Mouse (Mus musculus) 3134 (cell line): ENCODE measurements around the gene Cadm1.

Experiments used
- DNase-seq: peaks from one replicate; pipeline ENCODE4 v3.0.0-alpha.2; 2011; ENCODE audit warnings: low spot score; ENCODE audit not compliant: insufficient read length; ENCODE audit errors: extremely low read depth

Cadm1 gene

DNA sequence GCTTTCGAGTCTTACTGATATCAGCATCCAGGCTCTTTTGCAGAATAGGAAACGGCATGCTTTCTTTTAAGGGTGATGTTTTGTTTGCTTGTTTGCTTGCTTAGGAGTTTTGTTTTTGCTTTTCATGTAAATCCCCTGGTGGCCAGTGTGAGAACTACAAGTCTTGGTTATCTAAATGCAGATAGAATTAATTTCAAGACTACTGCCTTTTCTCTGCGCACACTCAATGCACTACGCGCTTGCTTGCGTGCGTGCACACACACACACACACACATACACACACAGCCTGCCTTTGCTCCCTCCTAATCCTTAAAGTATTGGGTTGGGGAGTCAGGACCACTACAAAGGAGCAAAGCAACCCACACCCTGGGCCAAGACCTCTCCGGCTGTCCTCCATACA lies 326.3 kb downstream of the Cadm1 start:
- DNase-seq = no peak

DNA sequence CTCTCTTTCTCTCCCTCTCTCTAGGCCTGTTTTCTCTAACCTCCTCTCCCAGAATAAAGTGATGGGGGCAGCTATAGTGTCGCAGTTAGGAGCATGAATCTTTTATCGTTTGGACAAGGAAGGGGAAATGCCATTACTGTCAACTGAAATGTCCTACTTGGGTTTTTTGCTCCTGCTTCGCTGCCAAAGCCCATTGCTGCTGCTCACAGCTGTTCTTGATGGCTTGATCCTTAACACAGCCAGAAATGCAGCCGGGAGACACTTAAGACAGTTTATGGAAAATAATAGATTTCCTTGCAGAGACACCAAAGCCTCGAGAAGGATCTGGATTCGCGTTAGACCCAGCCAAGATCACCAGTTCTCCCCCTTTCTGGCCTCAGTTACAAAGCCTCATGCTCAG lies 327.3 kb downstream of the Cadm1 start:
- no peak for DNase-seq

DNA sequence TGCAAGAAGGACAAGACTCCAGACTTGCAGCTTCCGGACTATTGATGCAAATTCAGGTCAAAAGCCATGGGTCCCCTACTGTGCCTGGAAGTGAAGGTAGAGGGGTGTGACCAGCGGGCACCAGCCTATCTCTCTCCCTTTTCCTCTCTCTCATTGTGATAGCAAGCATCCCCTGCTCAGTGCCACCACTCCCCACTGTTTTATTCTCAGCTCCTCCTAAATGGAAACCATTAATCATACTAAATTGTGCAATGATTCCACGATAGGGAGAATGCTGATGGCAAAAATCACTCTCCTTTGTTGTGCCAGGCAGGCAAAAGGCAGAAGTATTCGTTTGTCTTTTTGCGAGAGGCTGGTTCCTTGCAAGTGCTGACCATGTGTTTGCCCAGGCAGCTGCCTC lies 328.2 kb downstream of the Cadm1 start:
- DNase-seq = no peak

DNA sequence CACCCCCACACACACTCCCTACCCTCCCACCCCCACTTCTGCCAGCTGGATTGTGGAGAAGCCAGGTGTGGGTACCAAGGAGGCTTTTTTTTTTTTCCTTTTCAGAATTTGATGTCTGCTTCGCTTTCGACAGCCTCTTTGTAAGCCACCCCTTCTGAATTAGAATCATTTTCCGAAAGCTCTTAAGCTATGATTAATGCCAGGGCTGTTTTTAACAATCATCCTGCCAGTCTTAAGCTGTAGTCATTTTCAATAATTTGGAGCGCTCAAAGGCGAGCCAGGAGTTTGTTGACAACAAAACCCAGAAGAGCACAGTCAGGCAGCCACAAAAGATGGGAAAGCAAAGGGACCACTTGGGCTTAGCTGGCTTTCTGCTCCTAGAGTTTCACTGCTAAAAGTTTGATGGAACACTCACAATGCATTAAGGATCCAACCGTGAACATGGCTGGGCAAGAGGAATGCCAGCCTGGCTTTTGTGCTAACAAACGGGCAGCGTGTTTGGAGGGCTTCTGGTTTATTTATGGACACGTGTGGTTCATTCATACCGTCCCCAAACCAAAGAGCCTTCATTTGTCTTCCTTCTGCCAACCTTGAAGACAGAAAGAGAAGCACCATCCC lies 328.9 kb downstream of the Cadm1 start:
- DNase-seq = no peak

DNA sequence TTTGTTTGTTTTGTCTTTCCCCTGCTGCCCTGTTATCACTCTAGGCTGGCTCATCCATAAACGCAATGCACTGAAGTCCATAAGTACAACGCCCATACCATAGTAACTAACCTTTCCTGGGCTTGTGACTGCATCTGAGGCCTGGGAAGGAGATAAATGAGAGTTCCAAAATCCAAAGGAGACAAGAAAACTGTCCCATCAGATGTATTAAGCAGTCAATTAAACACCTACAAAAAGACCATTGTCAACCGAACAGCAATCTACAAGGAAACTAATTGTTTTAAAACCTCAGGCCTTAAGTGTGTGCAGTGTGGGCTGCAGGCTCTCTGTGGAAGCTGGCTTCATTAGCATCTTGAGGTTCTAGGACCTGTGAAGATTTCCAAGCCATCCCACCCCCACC lies 331.0 kb downstream of the Cadm1 start:
- no peak for DNase-seq

DNA sequence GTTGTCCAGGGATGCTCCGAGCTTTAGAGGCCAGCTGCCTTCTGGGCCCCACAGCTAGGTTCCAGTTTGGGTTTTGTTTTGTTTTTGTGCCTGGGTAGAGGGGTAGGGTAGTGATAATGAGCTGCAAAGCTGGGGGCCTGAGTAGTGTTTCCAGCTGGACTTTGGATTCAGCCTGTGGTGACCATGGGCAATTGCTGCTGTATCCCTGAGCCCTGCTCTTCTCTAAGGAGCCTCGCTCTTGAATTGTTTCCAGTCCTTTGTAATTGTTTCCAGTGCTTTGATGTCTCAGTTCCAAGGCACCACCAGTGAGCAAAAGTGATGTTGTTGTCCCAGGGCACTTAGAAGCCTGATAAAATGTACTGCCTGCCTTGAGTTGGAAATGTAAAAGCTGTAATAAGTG lies 331.8 kb downstream of the Cadm1 start:
- no peak for DNase-seq

DNA sequence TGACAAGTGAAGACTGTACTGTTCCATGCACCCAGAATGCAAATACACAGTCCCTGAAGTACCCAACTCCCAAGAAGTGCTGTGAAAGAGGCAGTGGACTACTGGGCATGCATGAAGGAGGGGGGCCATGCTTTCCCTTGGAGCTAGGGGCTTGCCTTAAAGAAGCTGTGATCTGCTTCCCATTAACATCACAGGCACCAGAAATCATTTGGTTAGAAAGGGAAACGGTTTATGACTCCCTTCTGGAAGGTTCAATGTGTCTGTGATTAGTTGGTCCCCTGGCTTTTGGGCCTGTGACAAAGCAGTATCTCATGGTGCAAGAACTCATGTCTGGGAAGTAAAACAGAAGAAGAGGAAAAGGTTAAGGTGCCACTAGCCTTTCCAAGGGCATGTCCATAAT lies 336.0 kb downstream of the Cadm1 start:
- DNase-seq = no peak

DNA sequence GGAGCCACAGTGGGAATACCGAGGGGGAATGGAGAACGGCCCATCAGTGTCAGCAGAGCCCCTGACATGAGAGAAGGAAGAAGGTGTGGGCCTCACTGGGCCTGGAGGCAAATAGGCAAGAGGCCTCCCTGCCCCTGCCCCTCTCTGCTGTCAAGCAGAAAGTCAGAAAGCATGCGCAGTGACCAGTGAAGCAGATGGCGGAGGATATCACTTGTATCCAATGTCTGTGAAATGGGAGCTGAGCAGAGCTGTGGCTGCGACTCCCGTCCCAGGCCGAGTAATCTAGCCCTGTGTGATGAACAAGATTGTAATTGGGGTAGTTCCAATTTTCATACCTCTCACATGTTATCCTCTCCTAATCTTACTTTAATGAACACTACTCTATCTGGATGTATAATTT lies 337.5 kb downstream of the Cadm1 start:
- no peak for DNase-seq

DNA sequence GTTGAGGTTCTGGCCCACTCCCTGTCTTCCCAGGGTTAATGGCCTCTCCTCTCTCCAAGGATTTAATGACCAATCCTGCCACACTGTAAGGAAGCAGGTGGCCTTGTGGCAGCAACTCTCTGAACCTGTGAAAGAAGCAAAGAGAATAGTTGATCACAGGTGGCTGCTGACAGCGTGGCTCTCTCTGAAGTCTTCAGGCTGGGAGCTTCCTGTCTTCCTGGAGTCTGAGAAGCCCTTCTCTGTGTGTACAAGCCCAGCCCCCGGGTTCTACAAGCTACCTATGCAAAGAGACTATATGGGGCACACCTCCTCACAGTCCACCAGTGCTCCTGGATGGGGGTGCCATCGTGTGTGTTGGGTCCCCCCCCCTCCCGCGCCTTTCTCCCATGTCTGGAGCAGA lies 339.7 kb downstream of the Cadm1 start:
- DNase-seq = no peak

DNA sequence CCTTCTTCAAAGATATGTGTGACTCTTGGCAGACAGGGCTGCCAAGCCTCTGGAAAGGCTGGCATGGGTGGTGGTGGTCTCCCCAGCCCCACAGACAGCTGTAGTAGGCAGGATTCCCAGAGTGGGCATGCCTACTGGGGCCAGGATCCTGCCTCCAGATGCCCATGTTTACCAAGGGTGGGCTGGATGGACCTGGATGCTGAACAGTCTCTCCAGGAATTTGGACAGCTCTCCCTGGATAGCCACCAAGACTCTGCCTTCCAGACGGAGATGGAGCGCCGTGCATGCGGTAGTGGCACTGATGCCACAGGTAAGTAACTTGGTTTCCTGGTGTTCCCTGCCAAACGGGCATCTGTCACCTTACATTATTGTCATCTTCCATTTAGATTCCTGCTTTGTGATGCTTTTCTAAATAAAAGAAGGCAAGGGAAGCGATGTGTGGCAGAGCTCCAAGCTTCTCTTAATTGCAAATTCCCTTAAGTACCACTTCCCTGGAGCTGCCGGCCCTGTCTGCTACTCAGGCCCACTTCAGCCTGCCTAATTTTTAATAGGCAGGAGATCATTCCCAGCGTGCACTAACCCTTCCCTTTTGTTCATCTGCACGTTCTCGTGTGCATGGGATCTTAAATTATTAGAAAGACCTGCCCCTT lies 346.7 kb downstream of the Cadm1 start:
- no peak for DNase-seq

DNA sequence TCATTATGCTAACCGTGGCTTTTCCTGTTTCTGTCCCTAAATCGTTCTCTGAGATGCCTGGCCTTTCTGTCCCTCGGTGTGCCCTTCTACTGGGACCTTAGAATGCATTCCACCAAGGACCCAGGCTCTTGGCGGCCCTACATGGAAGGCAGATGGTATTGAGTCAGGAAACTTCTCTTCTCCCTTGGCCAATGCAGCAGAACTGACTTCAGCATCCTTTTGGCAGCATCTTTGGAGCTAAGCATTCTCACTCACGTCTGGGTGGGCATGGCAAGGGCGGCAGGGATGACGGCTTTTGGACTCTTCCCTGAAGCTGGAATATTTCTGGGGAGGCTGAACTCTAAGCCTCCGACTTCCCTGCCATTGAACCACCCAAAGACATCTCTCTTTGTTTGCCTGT lies 350.2 kb downstream of the Cadm1 start:
- DNase-seq = no peak

DNA sequence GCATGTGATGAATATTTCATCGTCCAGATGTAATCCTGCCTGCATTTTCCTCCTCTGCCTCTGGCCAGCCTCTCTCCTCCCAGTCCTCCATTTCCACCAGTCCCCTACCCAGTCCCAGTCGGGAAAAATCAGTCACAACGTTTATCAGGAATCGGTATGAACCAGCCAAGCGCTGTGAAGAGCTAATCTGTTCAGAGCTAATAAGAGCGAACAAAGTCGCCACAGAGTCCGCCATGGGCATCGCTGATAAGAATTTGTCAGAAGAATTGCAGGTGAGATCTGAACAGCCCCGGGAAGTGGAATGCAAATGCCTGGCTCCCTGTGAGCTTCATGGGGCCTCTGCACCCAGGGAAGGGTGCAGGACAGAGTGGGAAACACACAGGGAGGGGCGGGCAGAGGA lies 352.4 kb downstream of the Cadm1 start:
- no peak for DNase-seq

DNA sequence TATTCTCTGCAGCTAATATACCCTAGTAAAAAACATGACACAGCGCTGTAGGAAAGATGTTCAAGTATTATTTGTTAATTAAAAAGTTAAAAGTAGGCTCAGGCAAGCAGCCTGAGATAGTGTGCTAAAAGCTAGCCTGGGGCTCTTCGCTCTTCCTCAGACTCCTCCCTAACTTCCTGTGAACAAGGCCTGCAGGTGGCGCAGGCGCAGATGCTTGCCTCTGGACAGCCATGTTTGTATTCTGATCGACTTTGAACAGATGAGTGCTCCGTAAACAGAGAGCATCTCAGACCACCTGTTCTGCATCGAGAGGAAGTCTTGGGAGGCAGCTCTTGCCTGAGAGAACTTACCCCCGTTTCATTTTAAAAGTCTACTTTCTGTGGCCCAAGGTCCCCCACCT lies 361.7 kb downstream of the Cadm1 start:
- DNase-seq = no peak

DNA sequence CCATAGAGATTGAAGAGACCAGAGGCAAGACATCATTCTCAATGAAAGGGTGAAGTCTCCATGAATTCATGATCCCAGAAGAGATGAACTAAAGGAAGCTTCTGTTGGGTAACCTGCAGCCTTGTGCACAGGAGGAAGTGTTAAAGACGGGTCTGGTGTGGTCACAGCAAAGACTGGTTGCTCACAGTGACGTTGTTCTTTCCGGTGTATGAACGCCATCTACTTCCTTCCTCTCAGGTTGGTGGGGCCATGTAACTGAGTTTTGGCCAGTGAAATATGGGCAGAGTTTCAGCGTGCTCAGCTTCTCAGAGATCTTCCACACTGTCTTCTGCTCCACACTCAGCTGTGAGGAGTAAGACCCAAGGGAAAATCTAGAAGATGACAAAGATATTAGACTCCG lies 363.0 kb downstream of the Cadm1 start:
- DNase-seq = no peak

DNA sequence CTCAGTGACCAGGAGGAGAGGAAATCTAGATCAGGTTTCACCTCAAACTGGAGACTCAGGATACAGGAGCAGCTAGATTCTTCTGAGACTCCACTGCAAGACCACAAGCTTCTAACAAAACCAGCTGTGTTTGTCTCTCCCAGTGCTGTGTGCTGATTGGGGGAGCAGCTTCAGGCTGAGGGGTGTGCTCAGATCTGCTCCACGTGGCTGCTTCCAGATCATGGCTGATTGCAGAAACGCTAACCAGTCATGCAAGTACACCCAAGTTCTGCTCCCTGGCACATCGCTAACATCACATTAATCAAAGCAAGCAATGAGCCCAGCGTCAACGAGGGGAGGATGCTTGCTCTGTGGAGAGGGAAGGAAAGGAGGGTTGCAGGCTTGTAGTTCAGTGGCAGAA lies 364.1 kb downstream of the Cadm1 start:
- no peak for DNase-seq

DNA sequence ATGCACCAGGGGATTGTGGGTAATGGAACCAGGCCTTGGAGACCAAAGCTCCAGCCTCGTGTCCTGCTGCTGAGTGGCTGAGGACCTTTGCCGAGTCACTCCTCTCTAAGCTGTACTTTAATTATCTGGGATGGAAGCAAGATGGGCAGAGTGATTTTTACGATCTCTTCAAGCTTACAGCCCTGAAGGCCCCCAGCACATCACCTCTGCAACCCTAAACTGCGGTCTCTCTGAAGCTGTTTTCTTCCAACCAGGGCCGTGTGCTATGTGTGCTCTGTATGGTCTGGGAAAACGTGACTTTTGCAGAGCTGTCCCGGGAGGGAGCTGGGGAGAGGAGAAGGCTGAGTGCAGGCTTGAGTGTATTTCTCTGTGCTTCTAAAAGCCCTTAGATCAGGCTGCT lies 364.7 kb downstream of the Cadm1 start:
- DNase-seq = no peak

DNA sequence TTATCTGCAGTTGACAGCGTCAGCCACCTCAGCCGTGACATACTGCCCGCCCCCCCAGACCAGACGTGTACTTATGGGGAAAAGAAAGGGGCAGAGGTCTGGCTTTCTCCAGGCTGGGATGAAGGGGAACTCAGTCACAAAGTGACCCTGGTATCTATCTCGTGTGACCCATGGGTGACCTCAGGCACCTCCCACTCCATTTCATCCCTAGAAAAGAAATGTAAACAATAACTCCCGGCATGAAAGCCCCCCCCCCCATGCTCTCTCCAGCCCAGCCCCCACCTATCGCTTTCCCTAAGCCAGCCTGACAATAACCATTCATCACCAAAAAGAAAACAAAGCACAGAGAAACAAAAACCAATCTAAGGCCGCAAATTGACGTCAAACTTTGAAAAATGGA lies 365.1 kb downstream of the Cadm1 start:
- DNase-seq = no peak

DNA sequence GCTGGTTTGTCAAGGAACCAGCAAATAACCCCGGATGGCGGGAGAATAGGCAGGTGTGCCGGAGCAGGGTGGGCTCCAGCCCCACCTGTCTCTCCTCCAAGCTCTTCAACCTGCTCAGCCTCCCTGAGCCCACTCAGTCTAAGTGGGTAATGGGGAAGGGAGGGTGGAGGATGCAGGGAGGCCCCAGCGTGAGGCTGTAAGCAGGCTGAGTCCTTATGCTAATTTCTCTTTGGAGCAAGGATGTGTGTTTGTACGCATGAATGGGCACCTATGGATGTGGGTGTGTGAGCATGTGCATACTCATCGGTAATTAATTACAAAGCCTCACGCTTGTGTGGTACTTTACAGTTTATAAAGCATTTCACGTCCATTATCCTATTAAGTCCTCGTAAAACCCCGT lies 370.8 kb downstream of the Cadm1 start:
- DNase-seq = no peak

DNA sequence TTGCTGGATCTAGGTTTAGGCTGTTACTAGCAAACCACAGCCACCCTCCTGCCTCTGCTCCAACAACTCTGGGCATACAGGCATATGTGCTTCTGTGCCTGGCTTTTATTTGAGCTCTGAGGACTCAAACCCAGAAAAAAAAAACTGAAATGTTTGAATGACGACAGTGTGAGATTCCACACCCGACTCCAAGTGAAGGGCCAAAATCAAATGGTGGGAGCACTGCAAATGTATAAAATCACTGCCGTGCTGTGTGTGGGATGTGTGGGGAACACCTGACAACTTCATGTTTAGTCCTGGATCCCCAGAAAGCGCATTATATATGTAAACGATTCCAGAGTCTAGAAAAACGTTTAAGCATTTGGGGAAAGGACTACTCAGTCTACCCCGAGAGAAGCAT lies 373.7 kb downstream of the Cadm1 start:
- no peak for DNase-seq

DNA sequence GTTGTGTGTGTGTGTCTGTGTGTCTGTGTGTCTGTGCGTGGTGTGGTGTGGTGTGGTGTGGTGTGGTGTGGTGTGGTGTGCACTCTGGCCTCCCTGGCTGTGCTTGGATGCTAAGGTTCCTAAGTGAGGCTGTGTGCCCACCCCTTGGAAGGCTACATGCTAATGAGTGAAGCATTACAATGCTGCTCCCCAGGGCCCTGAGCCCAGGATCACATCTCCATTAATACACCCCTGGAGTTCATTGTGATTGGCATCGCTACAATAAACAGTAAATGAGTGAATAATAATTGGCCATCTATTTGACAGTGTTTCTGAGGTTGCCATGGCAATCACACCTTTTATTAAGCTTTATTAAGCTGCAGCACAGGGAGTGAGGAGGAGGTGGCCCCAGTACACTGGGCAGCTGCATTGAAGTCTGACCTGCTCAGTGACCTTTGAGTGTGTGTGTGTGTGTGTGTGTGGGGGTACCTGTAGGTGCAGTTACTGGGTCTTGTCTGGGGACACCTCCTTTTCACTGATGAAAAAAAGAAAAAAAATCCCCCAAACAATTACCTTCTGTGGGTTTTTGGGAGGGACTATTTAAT lies 374.5 kb downstream of the Cadm1 start:
- no peak for DNase-seq

DNA sequence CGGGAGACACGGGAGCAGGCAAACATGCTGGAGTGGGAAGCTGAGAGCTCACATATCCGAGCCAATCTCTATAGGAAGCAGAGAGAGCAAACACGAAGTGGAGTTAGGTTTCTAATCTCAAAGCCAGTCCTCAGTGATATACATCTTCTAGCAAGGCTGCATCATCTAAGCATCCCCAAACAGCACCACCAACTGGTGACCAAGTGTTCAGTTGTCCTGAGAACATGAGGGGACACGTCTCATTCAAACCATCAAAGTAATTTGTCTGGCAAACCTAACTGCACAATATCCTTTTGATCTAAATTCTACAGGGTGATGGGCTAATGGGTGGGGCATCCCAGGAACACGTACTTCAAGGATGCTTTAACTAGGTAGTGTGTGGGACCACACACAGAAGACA lies 376.5 kb downstream of the Cadm1 start:
- DNase-seq = no peak
